Mouse (Mus musculus) layer of hippocampus, adult 11-12 months (tissue): ENCODE data around the gene Ncapg2.

Experiments
- DNase-seq: peaks from one replicate; pipeline ENCODE4 v3.0.0; 2022; ENCODE audit warnings: low spot score

The Ncapg2 gene

GRCm38 (mm10) chr12:116442184-116442583 is 37.0 kb downstream of the Ncapg2 start:
- DNase-seq, result no peak

GRCm38 (mm10) chr12:116449536-116449935 is 44.3 kb downstream of the Ncapg2 start:
- DNase-seq, result no peak

- DNase-seq, result no peak
Observed at GRCm38 (mm10) chr12:116460379-116461065, 55.3 kb downstream of the Ncapg2 start.

GRCm38 (mm10) chr12:116467030-116467429 is 61.8 kb downstream of the Ncapg2 start:
- no peak for DNase-seq

- DNase-seq, result no peak
Observed at GRCm38 (mm10) chr12:116468348-116468747, 63.1 kb downstream of the Ncapg2 start.

GRCm38 (mm10) chr12:116469096-116469495 is 63.9 kb downstream of the Ncapg2 start:
- no peak for DNase-seq

- DNase-seq, result no peak
Observed at GRCm38 (mm10) chr12:116473264-116473663, 68.1 kb downstream of the Ncapg2 start.

GRCm38 (mm10) chr12:116473761-116474160 is 68.6 kb downstream of the Ncapg2 start:
- DNase-seq, result no peak

- DNase-seq, result no peak
Observed at GRCm38 (mm10) chr12:116474676-116475075, 69.5 kb downstream of the Ncapg2 start.

- DNase-seq, result no peak
Observed at GRCm38 (mm10) chr12:116478771-116479170, 73.6 kb downstream of the Ncapg2 start.

GRCm38 (mm10) chr12:116481921-116482320 is 76.7 kb downstream of the Ncapg2 start:
- no peak for DNase-seq

GRCm38 (mm10) chr12:116483581-116483980 is 78.4 kb downstream of the Ncapg2 start:
- no peak for DNase-seq

- no peak for DNase-seq
Observed at GRCm38 (mm10) chr12:116484991-116485390, 79.8 kb downstream of the Ncapg2 start.

GRCm38 (mm10) chr12:116485591-116486403 is 80.6 kb downstream of the Ncapg2 start, which contains the start of gene Ptprn2:
TSS of gene Ptprn2 (plus strand) at chr12:116485720.
- DNase-seq, result peak; percentile 67

- DNase-seq, result no peak
Observed at GRCm38 (mm10) chr12:116486404-116486730, 81.2 kb downstream of the Ncapg2 start.

GRCm38 (mm10) chr12:116488836-116489235 is 83.6 kb downstream of the Ncapg2 start:
- peak; percentile 47 for DNase-seq

GRCm38 (mm10) chr12:116490575-116491356 is 85.6 kb downstream of the Ncapg2 start:
- DNase-seq, result no peak

- no peak for DNase-seq
Observed at GRCm38 (mm10) chr12:116498666-116499065, 93.5 kb downstream of the Ncapg2 start.

- no peak for DNase-seq
Observed at GRCm38 (mm10) chr12:116500652-116501051, 95.5 kb downstream of the Ncapg2 start.

GRCm38 (mm10) chr12:116512482-116512881 is 107.3 kb downstream of the Ncapg2 start:
- no peak for DNase-seq
